Mouse (Mus musculus) B cell, adult 67 days (primary cell): Measurements from ENCODE around the gene Tmsb4x. TPM values are rescaled to one million over a fixed set of nuclear protein-coding genes. Genes with fewer than 3 reads are reported as not detected.

Source experiments
- total RNA-seq, 2 experiments: library from RNA; stranded (reverse); gene quantifications; 4 replicates each; pipeline ENCODE4 v1.2.4; 2023

Tmsb4x gene
- total RNA-seq: 1,000 to 10,000 TPM; 3,333 to 3,604 TPM

GRCm38 (mm10) chrX:167208978-167209754 is at the start of gene Tmsb4x:
Tmsb4x (minus strand) TSS chrX:167209315.

Other genes with a start within 250 kb of the Tmsb4x start
- under 1 TPM in 1 of 2 experiments, not detected in 1; 0.38 TPM for gene Tlr8, start 55.0 kb upstream of the Tmsb4x start, total RNA-seq
- 10 to 100 TPM; 20.5 to 51.5 TPM for gene Tlr7, start 121.2 kb upstream of the Tmsb4x start, total RNA-seq
- 10 to 100 TPM; 48.5 to 49.5 TPM for gene Prps2, start 173.4 kb upstream of the Tmsb4x start, total RNA-seq